ENCODE assay signal across 9 mouse cellular contexts in the genomic region with DNA sequence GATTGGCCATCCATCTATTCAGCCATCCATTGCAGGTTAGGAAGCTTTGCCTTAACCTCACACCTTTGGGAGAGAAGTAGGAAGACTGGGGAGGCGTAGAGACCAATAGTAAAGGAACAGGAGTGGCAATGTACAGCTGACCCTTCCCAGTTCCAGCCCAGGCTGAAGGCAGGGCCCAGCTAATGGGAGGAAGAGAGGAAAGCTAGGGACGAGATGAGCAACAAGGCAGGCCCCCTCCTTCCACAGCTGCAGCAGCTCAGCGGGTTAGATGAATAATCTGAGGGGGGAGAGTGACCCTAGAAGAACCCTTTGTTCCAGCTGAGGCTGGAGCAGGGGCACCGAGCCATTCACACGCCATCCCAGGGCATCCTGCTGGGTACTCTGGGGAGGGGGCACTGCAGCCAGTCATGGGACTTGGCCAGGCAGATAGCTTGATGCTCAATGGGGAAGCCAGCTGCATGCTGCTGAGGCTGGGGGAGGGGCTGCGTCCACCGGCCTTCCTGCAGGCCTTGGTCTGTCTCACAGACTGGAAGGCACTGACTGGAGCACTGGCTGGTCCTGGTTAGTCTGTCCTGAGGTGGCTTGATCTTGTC. TPM values are rescaled to one million over a fixed set of nuclear protein-coding genes. Genes with fewer than 3 reads are reported as not detected.
DNase-seq lines count a peak whose midpoint lies in the region; ATAC-seq lines count a peak whose summit lies in the region.
"Had no signal": no experiment of that assay in that cellular context is flagged by ENCODE, and none has a peak within 500 bp of the region (broad histone marks: within the 10 kb centered on the region; RNA-seq: fewer than 3 reads in every experiment).

No protein-coding gene starts in this region.

- no peaks in the 10 kb centered on the region for H3K9me3 ChIP-seq in kidney, embryonic 14.5 days (ENCODE audit: control insufficient read depth, low read length)
- no peaks in the 10 kb centered on the region for H3K9me3 ChIP-seq in liver, embryonic 12.5 days (replicated peaks)

- H3K4me1 ChIP-seq in kidney, embryonic 14.5 days (ENCODE audit: control insufficient read depth, insufficient read depth, low read length) = peaks cover 16% of the 10 kb centered on the region; the same call in 1 of the 2 replicates
- no peaks in the 10 kb centered on the region for H3K4me1 ChIP-seq in liver, embryonic 12.5 days

- ATAC-seq in kidney, embryonic 14.5 days (ENCODE audit: low FRiP score, low TSS enrichment) = no peak
- ATAC-seq in liver, embryonic 12.5 days = no peak

- no peak overlapping the region for H3K4me3 ChIP-seq in kidney, embryonic 14.5 days (ENCODE audit: low read length)
- no peak overlapping the region for H3K4me3 ChIP-seq in liver, embryonic 12.5 days

- intact Hi-C loops in left cerebral cortex, postnatal 4 days (cut with DNase I) = no loop called here
- intact Hi-C loops in gastrocnemius, postnatal 36 days (cut with DNase I) = no loop called here

- H3K4me2 ChIP-seq in kidney, embryonic 14.5 days (replicated peaks; ENCODE audit: low read depth, low read length) = no peak overlapping the region
- H3K4me2 ChIP-seq in liver, embryonic 12.5 days = no peak overlapping the region

- DNase-seq in kidney, postnatal 4 days = peak; percentile 39 to 43
- peak; percentile 36 to 37 for DNase-seq in frontal cortex, postnatal 36 days (ENCODE audit: low spot score in 2 of 2)
- DNase-seq in left cerebral cortex, postnatal 4 days = peak; percentile 70
- peak; percentile 60 for DNase-seq in right cerebral cortex, postnatal 14 days
- no peak for DNase-seq in gastrocnemius, postnatal 36 days
- no peak for DNase-seq in adrenal gland, postnatal 14 days
- DNase-seq: gastrocnemius, postnatal 25 days had no signal

- 53% methylated on average over 7 of the region's 7 CpGs for WGBS in kidney, embryonic 14.5 days
- 36% methylated on average over 7 of the region's 7 CpGs for WGBS in liver, embryonic 12.5 days (ENCODE audit: insufficient replicate concordance)

- H3K9ac ChIP-seq in kidney, embryonic 14.5 days (ENCODE audit: low read depth, low read length) = no peak overlapping the region
- no peak overlapping the region for H3K9ac ChIP-seq in liver, embryonic 12.5 days

- no peaks in the 10 kb centered on the region for H3K27me3 ChIP-seq in kidney, embryonic 14.5 days (ENCODE audit: control insufficient read depth, insufficient read depth, low read length)
- H3K27me3 ChIP-seq in liver, embryonic 12.5 days (replicated peaks) = peaks cover 4% of the 10 kb centered on the region; the same call in 1 of the 2 replicates

- H3K27ac ChIP-seq in kidney, embryonic 14.5 days (ENCODE audit: low read depth, low read length) = no peak overlapping the region
- no peak overlapping the region for H3K27ac ChIP-seq in liver, embryonic 12.5 days

- peaks cover 21% of the 10 kb centered on the region for H3K36me3 ChIP-seq in kidney, embryonic 14.5 days (ENCODE audit: control insufficient read depth, insufficient read depth, low read length)
- H3K36me3 ChIP-seq in liver, embryonic 12.5 days = peaks cover 9% of the 10 kb centered on the region

RNA-seq across cellular contexts. Expression of gene Lrp4, which starts 12.8 kb away (rescaled TPM):
- polyA plus RNA-seq in kidney, embryonic 14.5 days (2014; fragmentation: Nextera tagmentation; extraction: Ambion mirVana) = 6.5 and 8.0 TPM in 2 replicates
- 10 to 100 TPM; 14.4 to 15.4 TPM for total RNA-seq in left cerebral cortex, postnatal 4 days (2021)
- 1.0 and 1.2 TPM in 2 replicates for polyA plus RNA-seq in liver, embryonic 12.5 days (2016; fragmentation: Nextera tagmentation; extraction: Ambion mirVana)
- total RNA-seq in gastrocnemius, postnatal 36 days (2021) = 1 to 10 TPM; 7.2 to 7.3 TPM
- 5.2 and 5.3 TPM in 2 replicates for total RNA-seq in adrenal gland, postnatal 14 days (2021)

RNA-seq across cellular contexts. Expression of gene 1110051M20Rik, which starts 25.6 kb away (rescaled TPM):
- 65.9 and 73.3 TPM in 2 replicates for polyA plus RNA-seq in kidney, embryonic 14.5 days (2014; fragmentation: Nextera tagmentation; extraction: Ambion mirVana)
- 100 to 1,000 TPM; 106 to 109 TPM for total RNA-seq in left cerebral cortex, postnatal 4 days (2021)
- polyA plus RNA-seq in liver, embryonic 12.5 days (2016; fragmentation: Nextera tagmentation; extraction: Ambion mirVana) = 9.1 and 10.4 TPM in 2 replicates
- 10 to 100 TPM; 12.3 to 12.6 TPM for total RNA-seq in gastrocnemius, postnatal 36 days (2021)
- 14.9 TPM in 2 replicates for total RNA-seq in adrenal gland, postnatal 14 days (2021)

RNA-seq across cellular contexts. Expression of gene Ckap5, which starts 56.4 kb away (rescaled TPM):
- polyA plus RNA-seq in kidney, embryonic 14.5 days (2014; fragmentation: Nextera tagmentation; extraction: Ambion mirVana) = 55.3 and 116 TPM in 2 replicates
- 100 to 1,000 TPM; 156 to 163 TPM for total RNA-seq in left cerebral cortex, postnatal 4 days (2021)
- polyA plus RNA-seq in liver, embryonic 12.5 days (2016; fragmentation: Nextera tagmentation; extraction: Ambion mirVana) = 57.7 and 59.1 TPM in 2 replicates
- total RNA-seq in gastrocnemius, postnatal 36 days (2021) = 10 to 100 TPM; 24.4 to 31.8 TPM
- total RNA-seq in adrenal gland, postnatal 14 days (2021) = 45.3 and 52.8 TPM in 2 replicates

Comparison
In these comparisons a context has a peak if more than half of its experiments do, and no peak if none do; other contexts are left out.
1. DNase-seq: peak in kidney, postnatal 4 days (2 of 2), frontal cortex, postnatal 36 days (2 of 2), left cerebral cortex, postnatal 4 days (single experiment) and right cerebral cortex, postnatal 14 days (single experiment); none in gastrocnemius, postnatal 36 days (0 of 2) and adrenal gland, postnatal 14 days (single experiment).